Mouse (Mus musculus) MEL (cell line): ENCODE measurements around the gene Cys1.

Experiments used
- CTCF ChIP-seq, 3 experiments: IDR thresholded peaks in 2 of 3; conservative IDR thresholded peaks in 1 of 3; 2 replicates each; pipeline ENCODE4 v1.5.1; 2011 to 2012; ENCODE audit warnings: low read length in 3 of 3, low read depth in 2 of 3, mild to moderate bottlenecking in 2 of 3, improper control_type of control experiment in 1 of 3, inconsistent platforms in 1 of 3, mixed read lengths in 1 of 3, moderate library complexity in 1 of 3; ENCODE audit not compliant: control insufficient read depth in 1 of 3, insufficient read depth in 1 of 3, poor library complexity in 1 of 3, severe bottlenecking in 1 of 3
- EP300 ChIP-seq, 2 experiments: IDR thresholded peaks; 2 replicates each; pipeline ENCODE4 v1.6.1; 2011; ENCODE audit warnings: improper control_type of control experiment in 2 of 2, low read length in 2 of 2, low read depth in 1 of 2, mild to moderate bottlenecking in 1 of 2
- MAFK ChIP-seq: IDR thresholded peaks from 2 replicates; pipeline ENCODE4 v1.6.1; 2011; ENCODE audit warnings: low read depth, mild to moderate bottlenecking, low read length, improper control_type of control experiment, borderline replicate concordance
- MAX ChIP-seq: IDR thresholded peaks from 2 replicates; pipeline ENCODE4 v1.6.1; 2011; ENCODE audit warnings: low read length, improper control_type of control experiment
- POLR2A ChIP-seq, 2 experiments: IDR thresholded peaks; 2 replicates each; pipeline ENCODE4 v1.6.1; 2011 to 2012; ENCODE audit warnings: low read length in 2 of 2, mild to moderate bottlenecking in 2 of 2, control low read depth in 1 of 2, improper control_type of control experiment in 1 of 2, low read depth in 1 of 2, moderate library complexity in 1 of 2; ENCODE audit not compliant: control insufficient read depth in 1 of 2, insufficient read depth in 1 of 2, poor library complexity in 1 of 2
- POLR2AphosphoS5 ChIP-seq: IDR thresholded peaks from 2 replicates; pipeline ENCODE4 v1.6.1; 2012; ENCODE audit warnings: low read depth, borderline replicate concordance, mild to moderate bottlenecking, inconsistent platforms, low read length, moderate library complexity, mixed read lengths
- SMC3 ChIP-seq: IDR thresholded peaks from 2 replicates; pipeline ENCODE4 v1.6.1; 2011; ENCODE audit warnings: low read depth, low read length, improper control_type of control experiment
- USF1 ChIP-seq: IDR thresholded peaks from 2 replicates; pipeline ENCODE4 v1.6.1; 2014; ENCODE audit warnings: low read depth, mild to moderate bottlenecking, inconsistent platforms, low read length, improper control_type of control experiment, moderate library complexity
- ZNF384 ChIP-seq: IDR thresholded peaks from 2 replicates; pipeline ENCODE4 v1.6.1; 2012; ENCODE audit warnings: low read depth, mild to moderate bottlenecking, inconsistent platforms, low read length, improper control_type of control experiment

GRCm38 (mm10) chr12:24623486-24624251 is 57.9 kb downstream of the Cys1 start:
- TF ChIP-seq MAX, result no peak
- no peak for TF ChIP-seq MAFK
- no peak for TF ChIP-seq CTCF (IDR thresholded peaks at IDR 0.05 in 2 of 3, conservative IDR thresholded peaks at IDR 0.05 in 1 of 3; ENCODE audit: control insufficient read depth in 1 of 3, insufficient read depth in 1 of 3, low read depth in 2 of 3, low read length in 3 of 3, poor library complexity in 1 of 3, severe bottlenecking in 1 of 3)
- TF ChIP-seq POLR2A (IDR thresholded peaks at IDR 0.05; ENCODE audit: control insufficient read depth in 1 of 2, insufficient read depth in 1 of 2, low read depth in 1 of 2, low read length in 2 of 2, poor library complexity in 1 of 2), result no peak
- TF ChIP-seq POLR2AphosphoS5, result no peak
- no peak for TF ChIP-seq SMC3
- TF ChIP-seq EP300 (IDR thresholded peaks at IDR 0.05; ENCODE audit: low read depth in 1 of 2, low read length in 2 of 2), result no peak
- TF ChIP-seq ZNF384, result no peak
- no peak for TF ChIP-seq USF1
